Mouse (Mus musculus) ovary, adult 18-20 months (tissue): ENCODE data around the gene Gm49333.
"Not testable (repeated sequence)": the region's sequence is repeated elsewhere in the genome, so short reads cannot be mapped to it uniquely, and the experiment has no call there.

Experiments used
- DNase-seq: peaks from one replicate; pipeline ENCODE4 v3.0.0; 2022; ENCODE audit warnings: low spot score, mixed read lengths

The Gm49333 gene

GRCm38 (mm10) chr16:20623211-20623610 is 11.8 kb downstream of the Gm49333 start:
- no peak for DNase-seq

- DNase-seq, result no peak
Measured at GRCm38 (mm10) chr16:20628871-20629391, 17.5 kb downstream of the Gm49333 start.

- peak; percentile 16 for DNase-seq
Measured at GRCm38 (mm10) chr16:20629731-20630634, 18.6 kb downstream of the Gm49333 start, which contains the start of gene Ece2. Gene Ece2, plus strand, starts transcription at chr16:20629828.

GRCm38 (mm10) chr16:20637410-20637809 is 26.0 kb downstream of the Gm49333 start:
- no peak for DNase-seq

- DNase-seq, result no peak
Measured at GRCm38 (mm10) chr16:20638367-20638766, 27.0 kb downstream of the Gm49333 start.

GRCm38 (mm10) chr16:20642161-20642560 is 30.8 kb downstream of the Gm49333 start:
- peak; percentile 36 for DNase-seq

GRCm38 (mm10) chr16:20643911-20644310 is 32.5 kb downstream of the Gm49333 start:
- no peak for DNase-seq

GRCm38 (mm10) chr16:20651076-20651946 is 39.9 kb downstream of the Gm49333 start, which contains the start of gene Psmd2:
Gene Psmd2, plus strand, starts transcription at chr16:20651652.
- DNase-seq, result peak; percentile 92

- no peak for DNase-seq
Measured at GRCm38 (mm10) chr16:20651947-20652310, 40.5 kb downstream of the Gm49333 start.

- DNase-seq, result no peak
Measured at GRCm38 (mm10) chr16:20653315-20653714, 41.9 kb downstream of the Gm49333 start.

GRCm38 (mm10) chr16:20657661-20658060 is 46.3 kb downstream of the Gm49333 start:
- no peak for DNase-seq

GRCm38 (mm10) chr16:20668013-20668412 is 56.6 kb downstream of the Gm49333 start, which contains the start of gene Eif4g1:
Gene Eif4g1, plus strand, starts transcription at chr16:20668313.
- DNase-seq, result not testable (repeated sequence)

GRCm38 (mm10) chr16:20670291-20670690 is 58.9 kb downstream of the Gm49333 start:
- DNase-seq, result no peak

GRCm38 (mm10) chr16:20671886-20672285 is 60.5 kb downstream of the Gm49333 start:
- no peak for DNase-seq

- DNase-seq, result peak; percentile 95
Measured at GRCm38 (mm10) chr16:20672500-20672902, 61.1 kb downstream of the Gm49333 start.

- DNase-seq, result peak; percentile 36
Measured at GRCm38 (mm10) chr16:20672965-20673705, 61.7 kb downstream of the Gm49333 start.

- no peak for DNase-seq
Measured at GRCm38 (mm10) chr16:20673706-20674303, 62.4 kb downstream of the Gm49333 start.

- no peak for DNase-seq
Measured at GRCm38 (mm10) chr16:20675213-20675612, 63.8 kb downstream of the Gm49333 start.

GRCm38 (mm10) chr16:20676702-20677101 is 65.3 kb downstream of the Gm49333 start:
- no peak for DNase-seq

- DNase-seq, result no peak
Measured at GRCm38 (mm10) chr16:20677380-20677779, 66.0 kb downstream of the Gm49333 start.
